Mouse (Mus musculus) heart, embryonic 10.5 days (tissue): ENCODE data around the gene Slc39a3. TPM values are rescaled to one million over a fixed set of nuclear protein-coding genes. Genes with fewer than 3 reads are reported as not detected.
A peak's percentile ranks its signal among the peaks of the same experiment; 100 is the strongest.

Source experiments
- DNase-seq: peaks from one replicate; pipeline ENCODE4 v3.0.0-alpha.2; 2017; ENCODE audit warnings: low spot score
- H3K27ac ChIP-seq: fragments of 300-500 bp; sonication (generic); 2 replicates; pipeline ENCODE4 v1.5.1; 2016; ENCODE audit warnings: mild to moderate bottlenecking
- H3K27me3 ChIP-seq: fragments of 300-500 bp; sonication (generic); 2 replicates; pipeline ENCODE4 v1.6.1; 2016; ENCODE audit warnings: mild to moderate bottlenecking; ENCODE audit not compliant: poor library complexity, insufficient read depth, severe bottlenecking
- H3K36me3 ChIP-seq: fragments of 300-500 bp; sonication (generic); 2 replicates; pipeline ENCODE4 v1.6.1; 2016; ENCODE audit warnings: mild to moderate bottlenecking, moderate library complexity
- H3K4me1 ChIP-seq: fragments of 300-500 bp; sonication (generic); 2 replicates; pipeline ENCODE4 v1.6.1; 2016; ENCODE audit warnings: mild to moderate bottlenecking
- H3K4me3 ChIP-seq: fragments of 300-500 bp; sonication (generic); 2 replicates; pipeline ENCODE4 v1.5.1; 2016; ENCODE audit warnings: mild to moderate bottlenecking, moderate library complexity
- H3K9me3 ChIP-seq: fragments of 300-500 bp; sonication (generic); 2 replicates; pipeline ENCODE4 v1.6.1; 2016; ENCODE audit warnings: mild to moderate bottlenecking, moderate library complexity
- WGBS: fragments of 180-500 bp; shearing (Covaris S2); methylation state at CpG from one replicate; pipeline ENCODE4 v1.1.7; 2016; 5-methylcytosine and 5-hydroxymethylcytosine counted together
- polyA plus RNA-seq: library from polyadenylated mRNA; unstranded; fragments of >200 nt; fragmentation: Nextera tagmentation; extraction: Ambion mirVana; gene quantifications from 2 replicates; pipeline ENCODE4 v1.2.1, GENCODE M21; 2016

Gene Slc39a3
- polyA plus RNA-seq, 1 experiment from 2014 or later, result 10.7 TPM

DNA sequence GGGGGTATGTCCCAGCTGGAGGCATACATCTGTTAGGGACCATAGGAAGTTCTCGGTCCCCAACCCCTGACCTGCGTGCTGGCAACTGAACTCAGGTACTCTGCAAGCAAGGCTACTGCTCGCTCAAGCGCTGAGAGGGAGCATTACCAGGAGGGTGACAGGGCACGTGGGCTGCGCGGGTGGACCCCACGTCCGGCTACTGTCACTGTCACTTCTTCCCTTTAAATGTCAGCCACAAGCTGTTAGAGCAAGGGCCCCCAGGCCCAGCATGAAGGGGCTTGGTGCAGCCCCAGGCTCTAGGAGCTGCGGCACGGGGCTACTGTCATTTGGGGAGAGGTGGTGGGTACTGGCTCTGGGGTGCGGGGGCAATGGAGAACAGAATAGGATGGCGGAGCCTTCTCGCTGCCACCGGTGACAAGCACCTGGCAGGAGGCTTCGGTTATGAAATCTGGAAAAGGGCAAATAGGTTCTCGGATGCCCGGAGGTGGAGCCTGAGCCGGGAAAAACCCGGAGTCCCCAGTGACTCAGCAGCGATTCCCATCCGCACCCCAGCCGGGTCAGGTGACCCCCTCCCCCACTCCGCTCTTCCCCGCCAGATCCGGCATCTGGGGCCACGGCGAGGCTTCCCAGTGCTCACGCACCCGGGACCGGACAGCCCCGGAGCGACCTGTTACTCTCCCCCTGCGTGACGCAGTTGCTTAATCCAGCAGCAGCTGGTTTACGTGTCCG lies 51.8 kb downstream of the Slc39a3 start:
- DNase-seq, result no peak
- Histone ChIP-seq H3K36me3 (no peaks in the 10 kb centered on the region), H3K27ac (peak overlapping the region; percentile 64), H3K27me3 (peaks cover 53% of the 10 kb centered on the region), H3K4me3 (peak overlapping the region; percentile 52), H3K4me1 (peaks cover 23% of the 10 kb centered on the region), H3K9me3 (no peaks in the 10 kb centered on the region)
- 11% methylated on average over 37 of the region's 37 CpGs for WGBS

DNA sequence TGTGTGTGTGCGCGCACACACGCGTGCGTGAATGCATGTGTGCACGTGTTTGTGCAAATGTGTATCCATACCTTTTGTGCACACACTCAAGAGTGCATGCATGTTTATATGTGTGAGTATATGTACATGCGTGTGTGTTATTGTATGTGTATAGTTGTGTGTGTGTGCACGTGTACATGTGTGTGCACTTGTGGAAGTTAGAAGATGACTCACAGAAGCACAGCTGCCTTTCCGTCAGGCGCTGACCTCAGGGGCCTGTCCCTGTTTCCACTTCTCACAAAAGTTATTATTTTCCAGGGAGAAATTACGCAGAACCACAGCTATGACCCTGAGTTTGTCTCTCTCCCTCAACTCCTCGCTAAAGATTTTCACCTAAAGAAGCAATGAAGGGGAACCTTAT lies 53.0 kb downstream of the Slc39a3 start:
- H3K4me1 ChIP-seq, result peaks cover 23% of the 10 kb centered on the region
- WGBS, result 86% methylated on average over 12 of the region's 12 CpGs
- H3K4me3 ChIP-seq, result no peak overlapping the region
- no peak for DNase-seq
- H3K27ac ChIP-seq, result no peak overlapping the region
- no peaks in the 10 kb centered on the region for H3K36me3 ChIP-seq
- peaks cover 51% of the 10 kb centered on the region for H3K27me3 ChIP-seq
- H3K9me3 ChIP-seq, result no peaks in the 10 kb centered on the region

DNA sequence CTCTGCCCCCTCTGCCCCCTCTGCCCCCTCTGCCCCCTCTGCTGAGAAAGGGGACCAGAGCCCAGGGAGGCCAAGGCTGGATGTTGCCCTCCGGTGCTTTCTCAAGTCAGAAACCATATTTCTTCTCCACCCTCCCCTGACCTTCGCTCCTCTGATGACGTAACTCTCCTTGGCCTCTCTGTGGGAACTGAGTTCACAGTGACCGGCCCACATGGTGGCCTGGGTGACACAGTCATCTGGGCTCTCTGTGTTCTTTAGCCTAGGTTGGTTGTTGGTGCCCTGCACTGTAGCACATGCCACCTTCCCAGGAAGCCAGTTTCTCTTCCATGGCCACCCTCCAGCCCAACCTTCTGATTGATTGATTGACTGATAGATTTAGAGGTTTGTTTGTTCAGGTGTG lies 54.8 kb downstream of the Slc39a3 start:
- 62% methylated on average over 4 of the region's 4 CpGs for WGBS
- H3K27ac ChIP-seq, result no peak overlapping the region
- no peaks in the 10 kb centered on the region for H3K9me3 ChIP-seq
- DNase-seq, result no peak
- H3K36me3 ChIP-seq, result no peaks in the 10 kb centered on the region
- H3K4me3 ChIP-seq, result no peak overlapping the region
- peaks cover 13% of the 10 kb centered on the region for H3K4me1 ChIP-seq
- H3K27me3 ChIP-seq, result peaks cover 37% of the 10 kb centered on the region

DNA sequence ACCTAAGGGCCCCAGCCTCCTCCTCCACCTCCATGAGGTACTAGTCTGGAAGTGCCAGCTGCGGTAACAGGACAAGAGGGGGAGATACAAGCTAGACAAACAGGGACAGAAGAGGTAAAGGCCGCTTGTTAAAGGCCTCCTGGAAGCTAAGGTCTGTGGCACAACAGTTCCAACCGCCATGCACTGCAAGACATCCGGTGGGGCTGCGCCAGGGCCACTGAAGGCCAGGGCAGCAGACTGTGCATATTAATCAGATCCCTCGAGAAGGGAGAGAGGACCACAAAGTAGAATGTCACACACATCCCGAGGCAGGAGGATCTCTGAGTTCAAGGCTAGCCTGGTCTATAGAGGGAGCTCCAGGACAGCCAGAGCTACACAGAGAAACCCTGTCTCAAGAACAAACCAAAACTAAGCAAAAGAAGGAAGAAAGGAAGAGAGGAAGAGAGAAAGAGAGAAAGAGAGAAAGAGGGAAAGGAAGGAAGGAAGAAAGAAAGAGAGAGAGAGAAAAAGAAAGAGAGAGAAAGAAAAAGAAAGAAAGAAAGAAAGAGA lies 55.6 kb downstream of the Slc39a3 start:
- H3K27ac ChIP-seq, result no peak overlapping the region
- H3K36me3 ChIP-seq, result no peaks in the 10 kb centered on the region
- H3K4me1 ChIP-seq, result peaks cover 13% of the 10 kb centered on the region
- no peaks in the 10 kb centered on the region for H3K9me3 ChIP-seq
- H3K4me3 ChIP-seq, result no peak overlapping the region
- no peak for DNase-seq
- 63% methylated on average over 7 of the region's 7 CpGs for WGBS
- peaks cover 30% of the 10 kb centered on the region for H3K27me3 ChIP-seq

Other genes with a start within 250 kb of the Slc39a3 start
- 70.6 and 84.1 TPM in 2 replicates for gene Sf3a2, start 239.2 kb downstream of the Slc39a3 start, polyA plus RNA-seq
- 116 and 151 TPM in 2 replicates for gene Plekhj1, start 238.8 kb downstream of the Slc39a3 start, polyA plus RNA-seq
- not detected in 2 replicates for gene Amh, start 232.2 kb downstream of the Slc39a3 start, polyA plus RNA-seq
- gene Jsrp1, start 223.9 kb downstream of the Slc39a3 start, polyA plus RNA-seq, result 7.9 and 8.8 TPM in 2 replicates
- 2,064 and 2,176 TPM in 2 replicates for gene Oaz1, start 210.8 kb downstream of the Slc39a3 start, polyA plus RNA-seq
- 0.14 and 0.43 TPM in 2 replicates for gene Lingo3, start 193.4 kb downstream of the Slc39a3 start, polyA plus RNA-seq
- 200 and 266 TPM in 2 replicates for gene Lsm7, start 182.2 kb downstream of the Slc39a3 start, polyA plus RNA-seq
- 32.1 and 34.6 TPM in 2 replicates for gene Sppl2b, start 182.2 kb downstream of the Slc39a3 start, polyA plus RNA-seq
- not detected in 2 replicates for gene Tmprss9, start 165.6 kb downstream of the Slc39a3 start, polyA plus RNA-seq
- 348 and 363 TPM in 2 replicates for gene Timm13, start 136.5 kb downstream of the Slc39a3 start, polyA plus RNA-seq
- 39.7 and 47.3 TPM in 2 replicates for gene Lmnb2, start 119.2 kb downstream of the Slc39a3 start, polyA plus RNA-seq
- gene Gadd45b, start 107.4 kb downstream of the Slc39a3 start, polyA plus RNA-seq, result 17.1 and 20.1 TPM in 2 replicates
- gene Gng7, start 22.5 kb downstream of the Slc39a3 start, polyA plus RNA-seq, result 1.5 and 2.1 TPM in 2 replicates
- 0.08 and 0.11 TPM in 2 replicates for gene Diras1, start 11.8 kb downstream of the Slc39a3 start, polyA plus RNA-seq
- gene Sgta, start 22.8 kb upstream of the Slc39a3 start, polyA plus RNA-seq, result 197 and 226 TPM in 2 replicates
- 58.0 and 73.9 TPM in 2 replicates for gene Thop1, start 32.6 kb upstream of the Slc39a3 start, polyA plus RNA-seq
- gene Creb3l3, start 61.4 kb upstream of the Slc39a3 start, polyA plus RNA-seq, result 0.43 and 2.4 TPM in 2 replicates
- 173 and 196 TPM in 2 replicates for gene Map2k2, start 68.5 kb upstream of the Slc39a3 start, polyA plus RNA-seq
- gene Zbtb7a, start 97.8 kb upstream of the Slc39a3 start, polyA plus RNA-seq, result 17.6 and 18.6 TPM in 2 replicates
- 53.5 and 62.2 TPM in 2 replicates for gene Pias4, start 130.5 kb upstream of the Slc39a3 start, polyA plus RNA-seq
- gene Eef2, start 139.2 kb upstream of the Slc39a3 start, polyA plus RNA-seq, result 447 and 460 TPM in 2 replicates
- gene Dapk3, start 145.6 kb upstream of the Slc39a3 start, polyA plus RNA-seq, result 56.3 and 78.7 TPM in 2 replicates
- not detected in 2 replicates for gene 4930442H23Rik, start 146.4 kb upstream of the Slc39a3 start, polyA plus RNA-seq
- 2.7 and 3.8 TPM in 2 replicates for gene Nmrk2, start 164.6 kb upstream of the Slc39a3 start, polyA plus RNA-seq
- 0.28 and 0.37 TPM in 2 replicates for gene Atcay, start 193.4 kb upstream of the Slc39a3 start, polyA plus RNA-seq
- gene Zfr2, start 195.7 kb upstream of the Slc39a3 start, polyA plus RNA-seq, result 4.9 and 5.6 TPM in 2 replicates
- gene Matk, start 215.5 kb upstream of the Slc39a3 start, polyA plus RNA-seq, result 1.2 and 2.2 TPM in 2 replicates
- gene Mrpl54, start 229.5 kb upstream of the Slc39a3 start, polyA plus RNA-seq, result 284 and 285 TPM in 2 replicates
- 56.5 and 57.0 TPM in 2 replicates for gene Apba3, start 229.5 kb upstream of the Slc39a3 start, polyA plus RNA-seq